Mouse (Mus musculus) limb, embryonic 13.5 days (tissue): Measurements from ENCODE around the gene Numa1. TPM values are rescaled to one million over a fixed set of nuclear protein-coding genes. Genes with fewer than 3 reads are reported as not detected.
"Not testable (repeated sequence)": the region's sequence is repeated elsewhere in the genome, so short reads cannot be mapped to it uniquely, and the experiment has no call there.

Source experiments
- ATAC-seq: fragments of 200-750 bp; cut with Nextera tagmentation; 2 replicates; pipeline ENCODE4 v1.8.0; 2017; ENCODE audit warnings: low read depth, moderate number of reproducible peaks, moderate TSS enrichment; ENCODE audit not compliant: low FRiP score
- H3K27ac ChIP-seq: fragments of 300-500 bp; sonication (generic); 2 replicates; pipeline ENCODE4 v1.5.1; 2015; ENCODE audit warnings: inconsistent platforms, mild to moderate bottlenecking, moderate library complexity
- H3K27me3 ChIP-seq: fragments of 300-500 bp; sonication (generic); 2 replicates; pipeline ENCODE4 v1.6.1; 2015; ENCODE audit warnings: mild to moderate bottlenecking, inconsistent platforms
- H3K36me3 ChIP-seq: fragments of 300-500 bp; sonication (generic); 2 replicates; pipeline ENCODE4 v1.6.1; 2015; ENCODE audit warnings: inconsistent platforms, mild to moderate bottlenecking, moderate library complexity
- H3K4me1 ChIP-seq: fragments of 300-500 bp; sonication (generic); 2 replicates; pipeline ENCODE4 v1.6.1; 2015; ENCODE audit warnings: inconsistent platforms
- H3K4me2 ChIP-seq: fragments of 300-500 bp; sonication (generic); replicated peaks from 2 replicates; pipeline ENCODE4 v1.6.1; 2015; ENCODE audit warnings: inconsistent platforms, mild to moderate bottlenecking, moderate library complexity
- H3K4me3 ChIP-seq: fragments of 300-500 bp; sonication (generic); 2 replicates; pipeline ENCODE4 v1.5.1; 2015; ENCODE audit warnings: moderate library complexity, mild to moderate bottlenecking, inconsistent platforms
- H3K9ac ChIP-seq: fragments of 300-500 bp; sonication (generic); 2 replicates; pipeline ENCODE4 v1.6.1; 2015; ENCODE audit warnings: mild to moderate bottlenecking, inconsistent platforms
- H3K9me3 ChIP-seq: fragments of 300-500 bp; sonication (generic); 2 replicates; pipeline ENCODE4 v1.6.1; 2016; ENCODE audit warnings: inconsistent platforms
- WGBS: fragments of 180-500 bp; shearing (Covaris S2); methylation state at CpG from one replicate; pipeline ENCODE4 v1.1.7; 2015; 5-methylcytosine and 5-hydroxymethylcytosine counted together
- polyA plus RNA-seq: library from polyadenylated mRNA; unstranded; fragments of >200 nt; fragmentation: Nextera tagmentation; extraction: Ambion mirVana; gene quantifications from 2 replicates; pipeline ENCODE4 v1.2.1, GENCODE M21; 2015

Gene Numa1
- polyA plus RNA-seq, 1 experiment from 2014 or later: 96.2 TPM

DNA sequence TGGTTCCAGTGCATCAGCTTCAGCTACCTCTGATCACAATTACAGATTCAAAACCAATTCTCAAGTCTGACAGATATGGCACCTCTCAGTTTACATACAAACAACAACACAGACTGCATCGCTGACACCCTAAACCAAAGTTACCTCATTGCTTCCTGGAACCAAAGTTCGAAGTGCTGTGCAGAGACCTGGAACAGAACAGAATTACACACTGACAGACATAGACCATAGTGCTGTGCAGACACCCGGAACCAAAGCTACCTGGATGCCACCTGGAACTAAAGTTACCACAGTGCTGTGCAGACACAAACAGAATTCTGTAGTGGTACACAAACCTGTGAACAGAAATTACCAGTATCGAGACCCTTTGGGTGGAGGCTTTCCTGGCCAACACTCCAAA, 5.8 kb downstream of the Numa1 start:
- Histone ChIP-seq H3K4me3 (no peak overlapping the region), H3K4me1 (peaks cover 12% of the 10 kb centered on the region), H3K9ac (no peak overlapping the region), H3K27me3 (no peaks in the 10 kb centered on the region), H3K36me3 (peaks cover 10% of the 10 kb centered on the region; the same call in 1 of the 2 replicates), H3K4me2 (no peak overlapping the region), H3K27ac (no peak overlapping the region), H3K9me3 (no peaks in the 10 kb centered on the region)
- WGBS: 92% methylated on average over 4 of the region's 4 CpGs
- no peak for ATAC-seq

DNA sequence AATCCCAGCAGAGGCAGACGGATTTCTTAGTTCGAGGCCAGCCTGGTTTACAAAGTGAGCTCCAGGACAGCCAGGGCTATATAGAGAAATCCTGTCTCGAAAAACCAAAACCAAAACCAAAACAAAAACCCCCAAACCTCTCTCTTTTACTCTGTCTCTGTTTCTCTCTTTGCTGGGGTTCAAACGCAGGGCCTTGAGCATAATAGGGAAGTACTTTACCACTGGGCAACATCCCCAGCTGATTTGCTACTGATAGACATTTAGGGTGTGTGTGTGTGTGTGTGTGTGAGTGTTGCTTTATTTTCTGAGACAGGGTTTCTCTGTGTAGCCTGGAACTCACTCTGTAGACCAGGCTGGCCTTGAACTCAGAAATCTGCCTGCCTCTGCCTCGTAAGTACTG, 15.1 kb downstream of the Numa1 start:
- H3K27ac ChIP-seq, H3K4me2 ChIP-seq, H3K4me1 ChIP-seq, ATAC-seq, H3K36me3 ChIP-seq, H3K4me3 ChIP-seq, H3K9me3 ChIP-seq, H3K9ac ChIP-seq, H3K27me3 ChIP-seq: not testable (repeated sequence)
- WGBS: 96% methylated on average over 5 of the region's 5 CpGs

DNA sequence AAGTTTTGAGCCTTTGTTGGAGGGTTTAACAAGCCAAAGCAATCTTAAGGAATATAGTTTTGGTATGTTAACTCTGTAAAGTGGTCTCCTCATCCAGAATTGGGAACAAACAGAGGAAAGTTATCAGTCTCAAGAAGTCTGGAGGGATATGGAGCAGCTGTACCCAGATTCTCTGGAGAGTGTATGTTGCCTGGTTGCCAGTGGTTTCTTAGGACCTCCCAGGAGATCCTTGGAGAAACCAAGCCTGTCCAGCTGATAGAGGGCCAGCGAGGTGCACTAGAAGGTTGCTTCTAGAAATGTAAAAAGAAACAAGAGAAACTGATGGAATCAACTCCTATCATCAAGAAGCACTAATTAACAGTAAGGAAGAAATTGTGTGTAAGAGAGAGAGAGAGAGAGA, 17.7 kb downstream of the Numa1 start:
- Histone ChIP-seq H3K36me3 (no peaks in the 10 kb centered on the region), H3K27ac (no peak overlapping the region), H3K27me3 (no peaks in the 10 kb centered on the region), H3K4me1 (no peaks in the 10 kb centered on the region), H3K9me3 (no peaks in the 10 kb centered on the region), H3K4me2 (no peak overlapping the region), H3K9ac (no peak overlapping the region), H3K4me3 (no peak overlapping the region)
- ATAC-seq: no peak
- WGBS: 81% methylated on average over 1 of the region's 1 CpGs

DNA sequence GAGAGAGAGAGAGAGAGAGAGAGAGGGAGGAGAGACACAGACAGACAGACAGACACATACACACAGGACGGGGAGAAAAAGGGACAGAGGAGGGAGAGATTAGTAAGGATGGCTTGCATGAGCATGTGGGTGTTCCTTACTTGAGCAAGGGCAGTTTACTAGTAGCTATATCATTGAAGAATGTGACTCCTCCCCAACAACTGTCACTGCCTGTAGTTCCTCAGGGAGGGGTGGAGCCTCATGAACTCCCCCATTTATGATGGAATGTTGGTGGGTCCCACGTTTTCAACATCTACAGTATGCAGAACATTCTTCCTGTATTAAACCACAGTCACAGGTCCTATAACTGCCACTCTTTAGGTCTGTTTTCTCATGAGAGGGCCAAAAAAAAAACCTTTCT, 18.2 kb downstream of the Numa1 start:
- no peak overlapping the region for H3K27ac ChIP-seq
- no peaks in the 10 kb centered on the region for H3K9me3 ChIP-seq
- 54% methylated on average over 2 of the region's 2 CpGs for WGBS
- no peak overlapping the region for H3K4me3 ChIP-seq
- H3K36me3 ChIP-seq: no peaks in the 10 kb centered on the region
- no peak overlapping the region for H3K9ac ChIP-seq
- H3K27me3 ChIP-seq: no peaks in the 10 kb centered on the region
- no peak overlapping the region for H3K4me2 ChIP-seq
- H3K4me1 ChIP-seq: no peaks in the 10 kb centered on the region
- ATAC-seq: no peak

DNA sequence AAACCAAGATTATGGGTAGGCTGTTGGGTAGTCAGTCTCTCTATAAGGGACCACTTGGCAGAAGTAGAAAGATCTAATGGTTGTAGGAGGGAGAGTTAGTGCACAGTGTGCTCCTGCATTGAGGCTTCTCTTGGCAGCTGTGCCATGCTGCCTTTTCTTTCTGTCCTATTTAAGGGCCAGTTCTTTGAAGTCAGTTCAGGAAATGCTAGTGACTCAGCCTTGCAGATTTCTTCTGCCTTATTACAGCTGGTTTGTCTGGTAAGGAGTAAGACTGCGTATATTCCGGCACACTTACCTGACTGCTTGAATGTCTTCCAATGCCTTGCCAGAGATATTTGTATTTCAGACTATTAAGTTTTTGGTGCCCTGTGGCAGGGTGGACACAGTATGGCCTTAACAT, 20.3 kb downstream of the Numa1 start:
- Histone ChIP-seq H3K4me1 (no peaks in the 10 kb centered on the region), H3K9me3 (no peaks in the 10 kb centered on the region), H3K4me2 (no peak overlapping the region), H3K36me3 (no peaks in the 10 kb centered on the region), H3K9ac (no peak overlapping the region), H3K27me3 (no peaks in the 10 kb centered on the region), H3K4me3 (no peak overlapping the region), H3K27ac (no peak overlapping the region)
- no peak for ATAC-seq
- WGBS: 98% methylated on average over 2 of the region's 2 CpGs

DNA sequence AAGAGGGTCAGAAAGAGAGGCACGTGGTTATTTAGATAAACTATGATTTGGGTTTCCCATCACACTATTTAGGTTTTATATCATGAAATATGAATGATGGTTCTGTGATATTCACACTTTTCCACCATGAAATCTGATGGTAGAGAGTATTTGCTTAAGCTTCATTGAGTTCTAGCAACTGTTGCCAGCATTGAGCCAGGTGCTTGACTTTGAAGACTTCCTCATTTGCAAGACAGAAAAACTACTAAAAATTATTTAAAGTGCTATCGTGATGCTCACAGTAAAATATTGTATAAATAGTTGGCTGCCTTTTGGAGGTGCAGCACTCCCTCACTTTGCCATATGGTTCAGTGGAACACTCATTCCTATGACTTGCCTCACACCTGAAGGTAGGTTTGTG, 21.4 kb downstream of the Numa1 start:
- Histone ChIP-seq H3K4me3 (no peak overlapping the region), H3K9ac (no peak overlapping the region), H3K27me3 (no peaks in the 10 kb centered on the region), H3K36me3 (no peaks in the 10 kb centered on the region), H3K27ac (no peak overlapping the region), H3K4me2 (no peak overlapping the region), H3K9me3 (no peaks in the 10 kb centered on the region), H3K4me1 (no peaks in the 10 kb centered on the region; the same call in 1 of the 2 replicates)
- ATAC-seq: no peak
- 91% methylated on average over 2 of the region's 2 CpGs for WGBS

DNA sequence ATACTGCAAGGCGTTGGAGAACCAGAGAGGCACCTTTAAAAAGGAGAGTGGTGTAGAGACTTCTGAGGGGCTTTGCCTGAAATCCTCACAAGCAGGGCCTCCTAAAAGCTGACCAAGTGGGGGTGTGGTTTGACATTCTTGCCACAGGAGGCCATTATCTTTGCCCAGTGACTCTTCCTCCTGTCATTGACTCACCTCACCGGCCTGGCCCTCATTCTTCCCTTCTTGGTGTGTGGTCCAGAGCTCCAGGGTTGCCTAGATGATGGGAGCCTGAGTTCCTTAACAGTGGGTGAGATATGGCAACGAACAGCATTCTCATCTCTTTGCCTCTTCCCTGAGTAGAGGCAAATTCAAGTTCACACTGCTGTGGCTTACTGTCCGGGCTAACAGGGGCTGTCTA, 22.0 kb downstream of the Numa1 start:
- no peak for ATAC-seq
- no peak overlapping the region for H3K4me3 ChIP-seq
- no peak overlapping the region for H3K27ac ChIP-seq
- H3K36me3 ChIP-seq: no peaks in the 10 kb centered on the region
- WGBS: 80% methylated on average over 4 of the region's 4 CpGs
- no peaks in the 10 kb centered on the region; the same call in 1 of the 2 replicates for H3K4me1 ChIP-seq
- H3K4me2 ChIP-seq: no peak overlapping the region
- no peak overlapping the region for H3K9ac ChIP-seq
- H3K9me3 ChIP-seq: no peaks in the 10 kb centered on the region
- H3K27me3 ChIP-seq: no peaks in the 10 kb centered on the region

DNA sequence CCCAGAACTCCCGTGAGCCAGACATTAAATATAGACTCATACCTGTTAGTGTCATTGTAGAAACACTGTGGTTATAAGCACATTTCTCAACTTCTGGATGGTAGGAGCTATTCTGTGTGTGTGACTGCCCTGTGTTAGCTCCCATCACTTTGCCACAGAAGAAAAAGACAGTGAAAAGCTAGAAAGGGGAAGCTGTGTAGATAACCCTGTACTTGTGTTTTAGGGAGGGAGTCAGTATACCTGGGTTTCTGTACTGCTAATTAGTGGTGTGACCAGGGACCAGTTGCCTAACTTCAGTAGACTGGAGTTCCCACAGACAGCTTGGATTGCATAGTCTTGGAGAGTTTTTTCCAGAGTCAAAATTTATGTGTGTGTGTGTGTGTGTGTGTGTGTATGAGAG, 22.6 kb downstream of the Numa1 start:
- H3K9me3 ChIP-seq: no peaks in the 10 kb centered on the region
- no peaks in the 10 kb centered on the region for H3K36me3 ChIP-seq
- H3K27me3 ChIP-seq: no peaks in the 10 kb centered on the region
- no peak overlapping the region for H3K9ac ChIP-seq
- no peak for ATAC-seq
- no peak overlapping the region for H3K4me3 ChIP-seq
- H3K4me1 ChIP-seq: no peaks in the 10 kb centered on the region; the same call in 1 of the 2 replicates
- no peak overlapping the region for H3K27ac ChIP-seq
- WGBS: 83% methylated on average over 1 of the region's 1 CpGs
- H3K4me2 ChIP-seq: no peak overlapping the region

DNA sequence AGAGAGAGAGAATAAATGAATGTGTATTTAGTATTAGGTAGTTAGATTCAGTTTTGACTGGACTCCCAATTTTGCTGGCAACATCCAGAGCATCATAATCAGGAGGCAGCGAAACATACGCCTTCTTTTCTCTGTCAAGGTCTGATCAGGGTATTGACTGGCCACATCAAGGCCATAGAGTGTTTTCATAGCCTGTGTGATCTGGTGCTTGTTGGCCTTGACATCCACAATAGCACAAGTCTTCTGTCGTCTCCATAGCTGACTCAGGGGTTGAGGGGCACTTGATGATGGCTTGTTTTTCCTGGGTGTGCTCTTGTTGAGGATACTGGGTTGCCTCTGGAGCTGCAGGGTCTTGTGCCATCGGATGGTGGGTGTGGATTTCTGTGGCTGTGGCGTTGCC, 23.0 kb downstream of the Numa1 start:
- no peaks in the 10 kb centered on the region; the same call in 1 of the 2 replicates for H3K4me1 ChIP-seq
- whole genome bisulfite sequencing: 91% methylated on average over 5 of the region's 5 CpGs
- no peaks in the 10 kb centered on the region for H3K36me3 ChIP-seq
- H3K27ac ChIP-seq: no peak overlapping the region
- H3K9me3 ChIP-seq: no peaks in the 10 kb centered on the region
- no peak overlapping the region for H3K9ac ChIP-seq
- no peak overlapping the region for H3K4me3 ChIP-seq
- no peak for ATAC-seq
- H3K27me3 ChIP-seq: no peaks in the 10 kb centered on the region
- H3K4me2 ChIP-seq: no peak overlapping the region

DNA sequence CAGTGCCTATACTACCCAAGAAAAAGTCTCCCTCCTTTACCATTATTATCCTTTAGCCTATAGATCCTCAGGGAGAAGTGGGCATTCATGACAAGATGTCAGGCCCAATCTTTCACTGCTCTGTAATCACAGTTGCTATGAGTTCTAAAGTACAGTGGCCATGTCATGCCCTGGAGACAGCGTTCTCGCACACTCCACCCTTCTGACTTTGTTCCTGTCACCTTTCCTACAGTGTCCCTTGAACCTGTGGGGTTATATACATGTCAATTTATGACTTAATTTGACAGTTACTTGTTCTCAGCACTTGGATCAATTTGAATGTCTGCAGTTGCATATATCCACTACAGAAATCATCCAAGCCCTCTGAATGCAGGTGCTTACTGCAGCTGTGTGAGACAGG, 28.9 kb downstream of the Numa1 start:
- Histone ChIP-seq H3K4me2 (no peak overlapping the region), H3K36me3 (no peaks in the 10 kb centered on the region), H3K9me3 (no peaks in the 10 kb centered on the region), H3K4me3 (no peak overlapping the region), H3K27me3 (no peaks in the 10 kb centered on the region), H3K27ac (no peak overlapping the region), H3K9ac (no peak overlapping the region), H3K4me1 (peaks cover 12% of the 10 kb centered on the region)
- ATAC-seq: no peak
- 93% methylated on average over 2 of the region's 2 CpGs for WGBS

DNA sequence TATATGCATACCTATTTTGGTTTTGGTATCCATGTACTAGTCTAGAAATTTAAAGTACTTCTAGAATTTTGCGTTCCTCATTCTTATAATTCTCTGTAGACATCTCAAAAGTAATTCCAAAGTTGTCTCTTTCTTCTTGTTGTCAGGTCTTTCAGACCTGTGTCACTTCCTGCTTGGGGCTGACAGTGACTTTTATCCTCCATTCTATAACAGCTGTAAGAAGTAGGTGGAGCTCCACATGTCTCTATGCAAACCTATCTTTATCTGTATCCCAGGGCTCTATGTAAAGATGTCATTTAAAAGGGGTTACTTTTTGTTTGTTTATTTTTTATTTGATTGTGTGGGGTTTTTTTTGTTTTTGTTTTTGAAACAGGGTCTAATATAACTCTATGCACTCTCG, 29.7 kb downstream of the Numa1 start:
- Histone ChIP-seq H3K36me3 (no peaks in the 10 kb centered on the region), H3K4me1 (peaks cover 19% of the 10 kb centered on the region), H3K4me2 (no peak overlapping the region), H3K9ac (no peak overlapping the region), H3K4me3 (no peak overlapping the region), H3K27me3 (no peaks in the 10 kb centered on the region), H3K9me3 (no peaks in the 10 kb centered on the region), H3K27ac (no peak overlapping the region)
- no peak for ATAC-seq
- 95% methylated on average over 2 of the region's 2 CpGs for WGBS

DNA sequence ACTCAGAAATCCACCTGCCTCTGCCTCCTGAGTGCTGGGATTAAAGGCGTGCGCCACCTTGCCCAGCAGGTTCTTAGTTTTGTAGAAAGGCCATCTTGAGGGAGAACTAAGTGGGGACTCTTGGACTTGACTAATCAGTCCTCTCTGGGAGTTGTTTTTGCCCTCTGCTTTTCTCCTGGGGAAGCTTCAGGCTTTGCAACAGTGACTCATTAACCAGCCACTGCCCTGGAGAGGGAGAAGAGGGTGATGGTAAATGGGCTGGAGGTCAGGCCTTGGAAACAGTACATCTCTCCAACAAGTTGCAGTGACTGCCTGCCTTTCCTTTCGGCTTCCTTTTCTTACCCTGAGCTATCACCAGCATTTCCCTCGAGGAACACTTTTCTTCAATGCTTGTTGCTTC, 30.6 kb downstream of the Numa1 start:
- ATAC-seq: no peak
- WGBS: 91% methylated on average over 4 of the region's 4 CpGs
- H3K4me3 ChIP-seq: no peak overlapping the region

DNA sequence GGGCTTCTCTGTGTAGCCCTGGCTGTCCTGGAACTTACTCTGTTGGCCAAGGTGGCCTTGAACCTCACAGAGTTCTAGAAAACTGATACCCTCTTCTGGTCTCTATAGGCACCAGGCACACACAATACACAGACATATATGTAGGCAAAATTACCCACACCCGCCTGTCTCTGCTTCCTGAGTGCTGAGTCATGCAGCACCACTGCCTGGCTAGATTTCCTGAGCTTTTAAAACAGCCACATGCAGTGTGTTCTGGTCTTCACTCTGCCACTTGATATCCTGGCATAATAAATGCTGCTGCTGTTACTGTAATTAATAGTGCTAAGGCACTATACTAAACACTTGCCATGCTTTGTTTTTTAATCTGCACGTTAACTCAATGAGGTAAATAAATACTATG, 31.7 kb downstream of the Numa1 start:
- WGBS: 51% methylated on average over 2 of the region's 2 CpGs
- Histone ChIP-seq H3K27ac (no peak overlapping the region), H3K36me3 (no peaks in the 10 kb centered on the region), H3K9me3 (no peaks in the 10 kb centered on the region), H3K4me1 (peaks cover 25% of the 10 kb centered on the region), H3K4me3 (no peak overlapping the region), H3K9ac (no peak overlapping the region), H3K4me2 (no peak overlapping the region), H3K27me3 (no peaks in the 10 kb centered on the region)
- no peak for ATAC-seq

More for the DNA sequence above, 30.6 kb downstream of the Numa1 start:
- Histone ChIP-seq H3K27me3 (no peaks in the 10 kb centered on the region), H3K9me3 (no peaks in the 10 kb centered on the region), H3K4me2 (no peak overlapping the region), H3K36me3 (no peaks in the 10 kb centered on the region), H3K27ac (no peak overlapping the region), H3K4me1 (peaks cover 25% of the 10 kb centered on the region), H3K9ac (no peak overlapping the region)
